ENCODE assay signal across 14 mouse cellular contexts in the genomic region with DNA sequence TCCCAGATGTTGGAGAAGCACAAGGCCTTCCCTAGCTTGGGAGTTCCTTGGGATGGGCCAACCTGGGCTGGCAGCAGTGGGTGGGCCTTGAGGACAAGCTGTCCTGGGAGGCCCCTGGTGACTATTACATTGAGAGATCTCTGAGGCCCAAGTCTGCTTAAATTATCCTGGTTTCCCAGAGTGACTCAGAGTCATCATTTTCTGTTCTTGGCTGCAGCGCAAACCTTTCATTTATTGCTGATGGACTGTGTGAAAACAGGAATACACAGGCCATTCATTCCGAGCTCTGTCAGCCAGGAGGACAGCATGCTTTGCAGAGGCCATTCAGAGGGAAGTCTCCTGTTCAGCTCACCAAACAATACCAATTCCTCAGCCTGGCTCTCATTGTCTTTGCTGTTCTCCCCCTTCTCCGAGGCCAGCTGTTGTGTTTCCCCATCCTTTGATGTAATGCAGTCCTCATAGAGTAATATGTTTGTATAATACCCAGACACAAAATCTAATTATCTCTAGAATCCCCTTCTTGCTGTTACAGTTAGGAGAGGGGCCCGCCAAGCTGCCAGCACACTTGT.
DNase-seq lines count a peak whose midpoint lies in the region; ATAC-seq and TF ChIP-seq lines count a peak whose summit lies in the region.
"Had no signal": no experiment of that assay in that cellular context is flagged by ENCODE, and none has a peak within 500 bp of the region (broad histone marks: within the 10 kb centered on the region; RNA-seq: fewer than 3 reads in every experiment).

No protein-coding gene starts in this region.

- H3K9me3 ChIP-seq in forebrain, postnatal 0 days (ENCODE audit: low read length), result no peaks in the 10 kb centered on the region
- H3K9me3 ChIP-seq in forebrain, embryonic 15.5 days, result no peaks in the 10 kb centered on the region
- H3K9me3 ChIP-seq in limb, embryonic 14.5 days (ENCODE audit: control insufficient read depth, low read length), result no peaks in the 10 kb centered on the region
- H3K9me3 ChIP-seq in liver, postnatal 0 days (ENCODE audit: low read length), result no peaks in the 10 kb centered on the region
- H3K9me3 ChIP-seq: hindbrain, embryonic 10.5 days; liver, embryonic 13.5 days; midbrain, embryonic 12.5 days had no signal

- no peaks in the 10 kb centered on the region for H3K4me1 ChIP-seq in forebrain, postnatal 0 days (ENCODE audit: insufficient read depth)
- H3K4me1 ChIP-seq in forebrain, embryonic 15.5 days, result no peaks in the 10 kb centered on the region
- peaks cover 10% of the 10 kb centered on the region; the same call in 1 of the 2 replicates for H3K4me1 ChIP-seq in limb, embryonic 14.5 days (ENCODE audit: control insufficient read depth, insufficient read depth, low read length)
- no peaks in the 10 kb centered on the region for H3K4me1 ChIP-seq in liver, postnatal 0 days (ENCODE audit: insufficient read depth)
- H3K4me1 ChIP-seq: liver, embryonic 13.5 days; midbrain, embryonic 12.5 days had no signal

- no peaks in the 10 kb centered on the region for H3K36me3 ChIP-seq in forebrain, postnatal 0 days (ENCODE audit: insufficient read depth)
- H3K36me3 ChIP-seq in forebrain, embryonic 15.5 days, result no peaks in the 10 kb centered on the region
- no peaks in the 10 kb centered on the region for H3K36me3 ChIP-seq in limb, embryonic 14.5 days (ENCODE audit: control insufficient read depth, insufficient read depth, low read length)
- no peaks in the 10 kb centered on the region for H3K36me3 ChIP-seq in liver, postnatal 0 days (replicated peaks; ENCODE audit: insufficient read depth, low read length)
- H3K36me3 ChIP-seq: hindbrain, embryonic 10.5 days; liver, embryonic 13.5 days; midbrain, embryonic 12.5 days had no signal

- TF ChIP-seq POLR2A in limb, embryonic 14.5 days (IDR thresholded peaks at IDR 0.05; ENCODE audit: borderline replicate concordance, extremely low read depth, insufficient read depth, insufficient read length), result no peak

- no peak overlapping the region for H3K27ac ChIP-seq in forebrain, postnatal 0 days (ENCODE audit: low read depth, low read length)
- H3K27ac ChIP-seq in forebrain, embryonic 15.5 days (replicated peaks), result no peak overlapping the region
- H3K27ac ChIP-seq in limb, embryonic 14.5 days (replicated peaks; ENCODE audit: low read depth, low read length), result no peak overlapping the region
- H3K27ac ChIP-seq in liver, postnatal 0 days (ENCODE audit: low read depth), result no peak overlapping the region
- H3K27ac ChIP-seq: heart, adult 2 months; hindbrain, embryonic 10.5 days; kidney, postnatal 0 days; liver, embryonic 13.5 days; midbrain, embryonic 12.5 days had no signal

- H3K4me2 ChIP-seq in forebrain, postnatal 0 days (ENCODE audit: low read depth), result no peak overlapping the region
- H3K4me2 ChIP-seq in forebrain, embryonic 15.5 days (replicated peaks), result no peak overlapping the region
- no peak overlapping the region for H3K4me2 ChIP-seq in limb, embryonic 14.5 days (replicated peaks; ENCODE audit: low read depth, low read length, severe bottlenecking)
- no peak overlapping the region for H3K4me2 ChIP-seq in liver, postnatal 0 days (ENCODE audit: low read depth, low read length)
- H3K4me2 ChIP-seq: liver, embryonic 13.5 days; midbrain, embryonic 12.5 days had no signal

- TF ChIP-seq CTCF in forebrain, postnatal 0 days (IDR thresholded peaks at IDR 0.05; ENCODE audit: low read depth), result no peak
- no peak for TF ChIP-seq CTCF in liver, postnatal 0 days (IDR thresholded peaks at IDR 0.05; ENCODE audit: low read depth)

- 0 out of 2 replicates have a peak, but pooled peaks have one; percentile 20 for ATAC-seq in forebrain, postnatal 0 days
- no peak for ATAC-seq in forebrain, embryonic 15.5 days (replicated peaks)
- ATAC-seq in limb, embryonic 14.5 days (ENCODE audit: low FRiP score, low read depth), result no peak
- ATAC-seq in liver, postnatal 0 days, result no peak
- ATAC-seq: CD4-positive, CD25-positive, alpha-beta regulatory T cell, adult 4 months had no signal

- TF ChIP-seq EP300 in liver, postnatal 0 days (IDR thresholded peaks at IDR 0.05; ENCODE audit: low read depth), result no peak

- WGBS in forebrain, postnatal 0 days, result 41% methylated on average over 4 of the region's 4 CpGs
- WGBS in forebrain, embryonic 15.5 days, result 38% methylated on average over 4 of the region's 4 CpGs
- WGBS in limb, embryonic 14.5 days, result 58% methylated on average over 4 of the region's 4 CpGs
- 58% methylated on average over 4 of the region's 4 CpGs for WGBS in liver, postnatal 0 days (ENCODE audit: insufficient replicate concordance)

- H3K9ac ChIP-seq in forebrain, postnatal 0 days, result no peak overlapping the region
- no peak overlapping the region for H3K9ac ChIP-seq in forebrain, embryonic 15.5 days (replicated peaks)
- H3K9ac ChIP-seq in limb, embryonic 14.5 days (ENCODE audit: low read depth, low read length, severe bottlenecking), result no peak overlapping the region
- H3K9ac ChIP-seq in liver, postnatal 0 days (replicated peaks), result no peak overlapping the region
- H3K9ac ChIP-seq: liver, embryonic 13.5 days; midbrain, embryonic 12.5 days had no signal

- no peaks in the 10 kb centered on the region for H3K27me3 ChIP-seq in forebrain, postnatal 0 days (ENCODE audit: insufficient read depth, low read length)
- H3K27me3 ChIP-seq in forebrain, embryonic 15.5 days, result no peaks in the 10 kb centered on the region
- no peaks in the 10 kb centered on the region for H3K27me3 ChIP-seq in limb, embryonic 14.5 days (ENCODE audit: control insufficient read depth, insufficient read depth, low read length)
- H3K27me3 ChIP-seq in liver, postnatal 0 days (ENCODE audit: insufficient read depth, low read length), result no peaks in the 10 kb centered on the region
- H3K27me3 ChIP-seq: liver, embryonic 13.5 days had no signal

- no peak for DNase-seq in forebrain, postnatal 0 days
- DNase-seq in urinary bladder, postnatal 14 days (ENCODE audit: low spot score), result peak; percentile 8
- DNase-seq in urinary bladder, postnatal 25 days (ENCODE audit: low spot score), result no peak
- peak; percentile 22 for DNase-seq in limb, embryonic 14.5 days (ENCODE audit: low spot score)
- no peak for DNase-seq in spleen, postnatal 10 days (ENCODE audit: low spot score in 2 of 2)
- DNase-seq in liver, postnatal 0 days, result no peak
- no peak for DNase-seq in ovary, postnatal 36 days (ENCODE audit: low spot score)
- DNase-seq: heart, adult 2 months; liver, embryonic 13.5 days had no signal

- H3K4me3 ChIP-seq in forebrain, postnatal 0 days (ENCODE audit: low read depth, low read length), result no peak overlapping the region
- no peak overlapping the region for H3K4me3 ChIP-seq in forebrain, embryonic 15.5 days
- H3K4me3 ChIP-seq in limb, embryonic 14.5 days (replicated peaks; ENCODE audit: low read length), result no peak overlapping the region
- H3K4me3 ChIP-seq in liver, postnatal 0 days (ENCODE audit: low read depth, low read length), result no peak overlapping the region
- H3K4me3 ChIP-seq: heart, adult 2 months; hindbrain, embryonic 10.5 days; liver, embryonic 13.5 days; midbrain, embryonic 12.5 days had no signal

Comparison
In these comparisons a context has a peak if more than half of its experiments do, and no peak if none do; other contexts are left out.
1. DNase-seq: peak in urinary bladder, postnatal 14 days (single experiment) and limb, embryonic 14.5 days (single experiment); none in forebrain, postnatal 0 days (single experiment), urinary bladder, postnatal 25 days (single experiment), spleen, postnatal 10 days (0 of 2), liver, postnatal 0 days (single experiment) and ovary, postnatal 36 days (single experiment).